Mouse (Mus musculus) left cerebral cortex, adult 8-10 months (tissue): Measurements from ENCODE around the gene Oaz2. TPM values are rescaled to one million over a fixed set of nuclear protein-coding genes. Genes with fewer than 3 reads are reported as not detected.

Experiments
- DNase-seq, 2 experiments: peaks; one replicate each; pipeline ENCODE4 v3.0.0; 2022; ENCODE audit warnings: low spot score in 2 of 2
- total RNA-seq, 4 experiments: library from RNA; stranded (reverse); gene quantifications; 2 replicates each; pipeline ENCODE4 v1.2.4; 2022

Gene Oaz2
- total RNA-seq, result 100 to 1,000 TPM; 221 to 258 (median 249) TPM

GRCm38 (mm10) chr9:65667701-65668100, at the start of gene Oaz2:
Oaz2 (plus strand) TSS chr9:65668001.
- DNase-seq, result no peak

- DNase-seq, result no peak
Observed at GRCm38 (mm10) chr9:65619311-65619710, 48.5 kb upstream of the Oaz2 start.

GRCm38 (mm10) chr9:65621196-65621595, 46.6 kb upstream of the Oaz2 start:
- no peak for DNase-seq

- no peak for DNase-seq
Observed at GRCm38 (mm10) chr9:65621666-65622065, 46.1 kb upstream of the Oaz2 start.

GRCm38 (mm10) chr9:65622826-65623225, 45.0 kb upstream of the Oaz2 start:
- DNase-seq, result no peak

- DNase-seq, result no peak
Observed at GRCm38 (mm10) chr9:65624266-65624665, 43.5 kb upstream of the Oaz2 start.

- no peak for DNase-seq
Observed at GRCm38 (mm10) chr9:65629025-65629766, 38.6 kb upstream of the Oaz2 start, which contains the start of gene Rbpms2. Rbpms2 (plus strand) TSS chr9:65629648.

GRCm38 (mm10) chr9:65629767-65630630, 37.8 kb upstream of the Oaz2 start:
- DNase-seq, result no peak

- DNase-seq, result no peak
Observed at GRCm38 (mm10) chr9:65630631-65631353, 37.0 kb upstream of the Oaz2 start.

GRCm38 (mm10) chr9:65631354-65632021, 36.3 kb upstream of the Oaz2 start:
- no peak for DNase-seq

GRCm38 (mm10) chr9:65635766-65636165, 32.0 kb upstream of the Oaz2 start:
- no peak for DNase-seq

GRCm38 (mm10) chr9:65636926-65637325, 30.9 kb upstream of the Oaz2 start:
- no peak for DNase-seq

GRCm38 (mm10) chr9:65639065-65639464, 28.7 kb upstream of the Oaz2 start:
- no peak for DNase-seq

GRCm38 (mm10) chr9:65640838-65641410, 26.9 kb upstream of the Oaz2 start:
- DNase-seq, result no peak

GRCm38 (mm10) chr9:65641446-65642052, 26.3 kb upstream of the Oaz2 start:
- DNase-seq, result no peak

- no peak for DNase-seq
Observed at GRCm38 (mm10) chr9:65642546-65642945, 25.3 kb upstream of the Oaz2 start.

- no peak for DNase-seq
Observed at GRCm38 (mm10) chr9:65644960-65645359, 22.8 kb upstream of the Oaz2 start.

- no peak for DNase-seq
Observed at GRCm38 (mm10) chr9:65645984-65646383, 21.8 kb upstream of the Oaz2 start.

GRCm38 (mm10) chr9:65646782-65647181, 21.0 kb upstream of the Oaz2 start:
- DNase-seq, result no peak

- DNase-seq, result no peak
Observed at GRCm38 (mm10) chr9:65648730-65649129, 19.1 kb upstream of the Oaz2 start.
